9 mouse cellular contexts compared by ENCODE assay signal in genomic region chr9:62368256-62368905, GRCm38 (mm10). TPM values are rescaled to one million over a fixed set of nuclear protein-coding genes. Genes with fewer than 3 reads are reported as not detected.
A peak's percentile ranks its signal among the peaks of the same experiment; 100 is the strongest.
DNase-seq lines count a peak whose midpoint lies in the region; ATAC-seq and TF ChIP-seq lines count a peak whose summit lies in the region.
"Had no signal": no experiment of that assay in that cellular context is flagged by ENCODE, and none has a peak within 500 bp of the region (broad histone marks: within the 10 kb centered on the region; RNA-seq: fewer than 3 reads in every experiment).

No protein-coding gene starts in this region.

- no peak for TF ChIP-seq CTCF in gastrocnemius, adult 2 months (IDR thresholded peaks at IDR 0.05)

- intact Hi-C loops in gastrocnemius, adult 2 months (cut with DNase I) = no loop called here

- no peak overlapping the region for H3K9ac ChIP-seq in embryonic facial prominence, embryonic 15.5 days

- peaks cover 15% of the 10 kb centered on the region for H3K36me3 ChIP-seq in embryonic facial prominence, embryonic 15.5 days

- peak overlapping the region; percentile 24; the same call in 1 of the 2 replicates for H3K4me3 ChIP-seq in gastrocnemius, adult 2 months
- H3K4me3 ChIP-seq in embryonic facial prominence, embryonic 15.5 days (replicated peaks) = no peak overlapping the region

- no peaks in the 10 kb centered on the region for H3K9me3 ChIP-seq in embryonic facial prominence, embryonic 15.5 days (replicated peaks)

- no peaks in the 10 kb centered on the region for H3K27me3 ChIP-seq in embryonic facial prominence, embryonic 15.5 days
- H3K27me3 ChIP-seq: Patski had no signal

- H3K4me1 ChIP-seq in embryonic facial prominence, embryonic 15.5 days = peaks cover 88% of the 10 kb centered on the region

- 80% methylated on average over 6 of the region's 6 CpGs for WGBS in embryonic facial prominence, embryonic 15.5 days

- H3K4me2 ChIP-seq in embryonic facial prominence, embryonic 15.5 days (replicated peaks) = no peak overlapping the region

- DNase-seq in gastrocnemius, adult 2 months = peak; percentile 17
- no peak for DNase-seq in gastrocnemius, postnatal 4 days (ENCODE audit: low spot score in 2 of 2)
- DNase-seq in kidney, postnatal 25 days = peak; percentile 47 to 56
- no peak for DNase-seq in ovary, postnatal 36 days (ENCODE audit: low spot score)
- no peak for DNase-seq in ovary, postnatal 14 days (ENCODE audit: low spot score)

- peak overlapping the region; percentile 79; the same call in 1 of the 2 replicates for H3K27ac ChIP-seq in gastrocnemius, adult 2 months
- 0 out of 2 replicates have a peak overlapping the region, but pooled peaks have one; percentile 65 for H3K27ac ChIP-seq in embryonic facial prominence, embryonic 15.5 days (replicated peaks)

- peak; percentile 41 for ATAC-seq in CD4-positive, CD25-positive, alpha-beta regulatory T cell, adult 4 months
- no peak for ATAC-seq in embryonic facial prominence, embryonic 15.5 days (ENCODE audit: insufficient number of reproducible peaks, low FRiP score, low TSS enrichment, low read depth)
- no peak for ATAC-seq in monocyte, adult 5-6 weeks (replicated peaks; ENCODE audit: insufficient number of reproducible peaks, low FRiP score, low TSS enrichment, poor library complexity, severe bottlenecking)
- ATAC-seq: Patski had no signal

RNA-seq across cellular contexts. Expression of gene Anp32a, which starts 27.3 kb away (rescaled TPM):
- 10 to 100 TPM; 62.8 to 88.2 TPM for total RNA-seq in gastrocnemius, adult 2 months (2021)
- 100 to 1,000 TPM; 119 to 134 TPM for total RNA-seq in gastrocnemius, postnatal 4 days (2021)
- 100 to 1,000 TPM; 111 to 235 TPM for polyA plus RNA-seq in CD4-positive, CD25-positive, alpha-beta regulatory T cell, adult 4 months (2017; shearing (Covaris generic))
- 185 and 200 TPM in 2 replicates for polyA plus RNA-seq in embryonic facial prominence, embryonic 15.5 days (2015; fragmentation: Nextera tagmentation; extraction: Ambion mirVana)
- 648 to 883 TPM (median 742 TPM) in 3 replicates for total RNA-seq in monocyte, adult 5-6 weeks (2017)

Comparison
In these comparisons a context has a peak if more than half of its experiments do, and no peak if none do; other contexts are left out.
1. DNase-seq: peak in gastrocnemius, adult 2 months (single experiment) and kidney, postnatal 25 days (2 of 2); none in gastrocnemius, postnatal 4 days (0 of 2), ovary, postnatal 36 days (single experiment) and ovary, postnatal 14 days (single experiment).